Mouse (Mus musculus): ENCODE measurements around the gene Cdkl4.

The Cdkl4 gene

GRCm38 (mm10) chr17:80515956-80516355, 61.7 kb downstream of the Cdkl4 start:
- no peak for DNase-seq (ENCODE audit: low read depth)

DNA sequence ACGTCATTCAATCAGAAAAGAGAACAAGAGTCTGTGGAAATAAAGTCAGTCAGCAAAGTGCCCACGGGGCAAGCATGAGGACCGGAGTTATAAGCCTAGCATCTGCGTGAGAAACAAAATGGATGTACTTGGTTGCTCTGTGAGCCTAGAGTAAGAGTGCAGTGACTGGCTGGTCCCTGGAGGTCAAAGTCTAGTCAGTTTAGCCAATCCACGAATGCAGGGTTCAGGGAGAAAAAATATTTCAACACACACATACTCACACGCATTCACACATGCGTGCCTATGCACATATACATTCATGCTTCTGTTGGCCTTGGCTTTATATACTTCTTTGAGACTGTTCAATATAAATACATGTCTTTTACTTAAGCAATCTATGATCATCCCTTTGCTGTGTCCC, 62.1 kb downstream of the Cdkl4 start:
- no peak for DNase-seq (ENCODE audit: low read depth)

DNA sequence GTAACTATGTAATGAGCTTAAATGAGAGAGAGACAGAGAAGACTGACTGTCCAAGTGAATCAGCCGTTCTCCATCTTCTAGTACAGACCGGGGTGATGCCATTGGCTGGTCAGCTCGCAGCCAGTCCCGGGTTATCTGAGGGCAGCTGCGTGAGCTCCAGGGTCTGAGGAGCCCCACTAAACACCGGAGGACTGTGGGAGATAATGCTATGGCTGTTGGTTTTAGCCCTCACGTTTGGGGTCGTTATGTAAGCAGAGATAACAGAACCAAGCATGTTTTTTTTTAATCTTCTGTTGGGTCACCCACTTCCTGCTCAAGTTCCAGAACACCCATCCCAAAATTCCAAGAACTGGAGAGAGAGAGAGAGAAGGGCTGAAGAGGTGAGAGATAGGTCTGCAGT, 63.8 kb downstream of the Cdkl4 start:
- DNase-seq (ENCODE audit: low read depth): no peak

DNA sequence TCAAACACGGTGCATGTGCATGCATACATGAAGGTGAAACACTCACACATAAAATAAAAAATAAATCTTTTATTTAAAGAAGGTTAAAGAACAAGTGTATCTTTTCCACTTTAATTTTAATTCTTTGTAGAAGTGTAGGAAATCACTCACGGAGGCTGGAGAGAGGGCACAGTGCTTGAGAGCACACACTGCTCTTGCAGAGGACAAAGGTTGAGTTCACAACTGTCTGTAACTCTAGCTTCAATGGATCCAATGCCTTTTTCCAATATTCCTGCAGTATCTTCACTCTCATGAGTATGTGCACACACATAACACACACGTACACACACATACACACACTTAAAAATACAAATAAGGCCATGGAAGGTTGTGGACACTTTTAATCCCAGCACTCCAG, 67.2 kb downstream of the Cdkl4 start:
- DNase-seq (ENCODE audit: low read depth): no peak

- DNase-seq (ENCODE audit: low read depth): no peak
Measured at GRCm38 (mm10) chr17:80509494-80510458, 67.8 kb downstream of the Cdkl4 start.

DNA sequence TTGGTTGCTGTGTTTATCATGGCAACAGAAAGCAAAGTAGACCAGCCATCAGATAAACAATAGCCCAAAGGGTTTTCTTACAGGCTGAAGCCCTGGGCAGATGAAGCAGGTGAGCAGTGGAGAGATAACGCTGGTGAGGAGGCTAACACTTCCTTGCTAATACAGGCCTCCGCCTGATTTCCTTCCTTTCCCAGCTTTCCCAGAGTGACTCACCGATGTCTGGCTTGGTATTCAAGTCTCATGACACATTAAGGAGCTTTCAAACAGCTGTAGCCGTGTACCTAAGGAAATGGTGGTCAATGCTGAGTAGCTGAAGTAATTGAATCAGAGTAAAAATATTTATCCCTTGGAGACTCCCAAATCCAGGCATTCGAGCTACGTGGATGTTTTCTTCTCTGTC, 71.8 kb downstream of the Cdkl4 start:
- DNase-seq (ENCODE audit: low read depth): no peak

DNA sequence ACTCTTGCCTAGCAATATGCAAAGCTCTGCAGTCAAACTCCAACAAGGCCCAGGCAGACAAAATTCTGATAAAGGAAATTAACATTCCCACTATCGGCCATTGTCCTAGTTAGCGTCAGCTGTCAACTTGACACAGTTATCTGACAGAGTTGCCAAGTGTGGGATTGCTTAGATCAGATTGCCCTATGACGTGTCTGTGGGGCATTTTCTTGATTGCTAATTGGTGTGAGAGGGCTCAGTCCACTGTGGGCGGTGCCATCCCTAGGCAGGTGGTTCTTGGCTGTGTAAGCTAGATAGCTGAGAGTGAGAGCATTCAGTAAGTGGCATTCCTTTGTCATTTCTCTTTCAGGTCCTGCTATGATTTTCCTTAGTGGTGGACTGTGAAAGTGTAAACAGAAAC, 72.3 kb downstream of the Cdkl4 start:
- DNase-seq (ENCODE audit: low read depth): no peak

DNA sequence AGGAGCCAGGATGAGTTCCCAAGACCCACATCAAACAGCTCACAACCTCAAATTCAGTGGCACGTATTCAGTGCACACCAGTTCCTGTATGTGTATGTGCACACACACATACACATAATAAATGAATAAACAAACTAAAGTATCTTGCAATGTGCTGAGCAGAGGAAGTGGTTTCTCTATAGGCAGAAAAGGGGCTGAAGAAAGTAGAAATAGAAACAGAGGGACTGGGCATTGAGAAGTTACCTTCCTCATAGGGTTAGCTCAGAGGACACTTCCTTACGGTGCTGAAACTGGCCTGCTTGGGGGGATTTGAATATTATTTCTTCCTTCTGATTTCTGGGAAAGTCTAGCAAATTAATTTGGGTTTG, 75.8 kb downstream of the Cdkl4 start:
- peak; percentile 44 for DNase-seq (ENCODE audit: low read depth)

DNA sequence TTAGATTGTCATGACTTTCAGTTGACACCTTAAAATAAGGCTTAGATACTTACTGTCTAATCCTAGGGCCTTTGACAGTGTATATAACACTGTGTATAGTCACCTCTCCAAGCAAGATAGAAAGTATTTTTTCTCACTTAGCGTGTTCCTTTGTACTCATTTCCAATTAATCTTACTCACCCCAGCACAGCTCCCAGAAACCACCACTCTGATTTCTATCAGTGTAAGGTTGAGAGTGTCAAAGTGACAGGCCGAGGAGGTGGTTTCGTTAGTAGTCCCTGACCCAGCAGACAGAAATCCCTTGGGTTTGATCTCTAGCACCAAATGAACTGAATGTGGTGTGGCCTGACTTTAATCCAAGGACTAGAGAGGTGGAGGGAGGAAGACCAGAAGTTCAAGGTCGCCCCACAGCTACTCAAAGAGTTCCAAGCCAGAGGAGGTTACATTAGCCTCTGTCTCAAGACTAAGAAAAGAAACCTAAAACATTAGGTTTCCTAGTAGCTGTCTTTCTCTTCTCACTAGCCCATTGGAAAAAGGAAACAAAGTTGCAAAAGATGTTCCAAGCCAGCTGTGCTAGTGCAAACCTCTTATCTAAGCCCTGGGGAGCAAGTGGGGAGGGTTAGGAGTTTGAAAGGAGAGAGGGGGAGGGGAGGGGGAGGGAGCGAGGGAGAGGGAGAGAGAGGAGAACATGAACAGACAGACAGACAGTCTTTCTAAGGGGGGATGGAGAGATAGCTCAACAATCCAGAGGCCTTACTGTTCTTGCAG, 76.4 kb downstream of the Cdkl4 start:
- DNase-seq (ENCODE audit: low read depth): no peak

GRCm38 (mm10) chr17:80500025-80500424, 77.6 kb downstream of the Cdkl4 start:
- no peak for DNase-seq (ENCODE audit: low read depth)

GRCm38 (mm10) chr17:80498600-80499268, 78.9 kb downstream of the Cdkl4 start:
- DNase-seq (ENCODE audit: low read depth): no peak

DNA sequence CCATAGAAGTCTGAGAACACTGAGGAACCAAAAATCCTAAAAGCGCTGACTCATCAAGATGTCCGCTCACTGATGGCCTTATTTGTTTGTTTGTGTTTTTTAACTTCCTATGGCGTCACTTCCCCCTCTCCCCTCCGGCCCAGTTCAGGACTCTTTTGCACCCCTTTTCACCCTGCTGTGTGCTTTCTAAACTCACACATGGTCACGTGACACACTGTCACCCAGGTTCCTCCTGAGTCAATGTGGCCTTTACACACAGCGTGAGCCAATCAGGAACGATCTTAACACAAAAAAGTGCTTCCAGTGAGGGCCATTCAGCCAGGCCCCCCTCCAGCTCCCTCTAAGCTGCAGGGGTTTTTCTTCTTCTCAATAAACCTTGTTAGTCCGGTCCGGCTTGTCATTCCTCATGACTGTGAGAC, 80.4 kb downstream of the Cdkl4 start:
- no peak for DNase-seq (ENCODE audit: low read depth)

GRCm38 (mm10) chr17:80496607-80497170, 80.9 kb downstream of the Cdkl4 start:
- no peak for DNase-seq (ENCODE audit: low read depth)

- DNase-seq (ENCODE audit: low read depth): no peak
Measured at GRCm38 (mm10) chr17:80496185-80496584, 81.4 kb downstream of the Cdkl4 start.

DNA sequence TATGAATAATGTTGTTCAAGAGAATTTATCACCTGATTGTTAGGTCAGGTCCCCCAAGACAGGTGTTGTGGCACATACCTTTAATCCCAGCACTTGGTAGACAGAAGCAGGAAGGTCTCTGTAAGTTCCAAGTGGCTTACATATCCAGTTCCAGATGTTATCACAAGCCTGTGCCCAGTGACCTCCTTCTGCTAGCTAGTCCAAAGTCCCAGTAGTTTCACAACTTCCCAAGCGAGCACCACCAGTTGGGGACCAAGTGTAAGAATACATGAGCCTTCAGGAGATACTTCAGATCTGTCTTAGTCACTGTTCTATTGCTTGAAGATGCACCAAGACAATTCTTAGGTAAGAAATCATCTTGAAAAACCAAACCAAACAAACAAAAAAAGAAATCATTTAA, 83.7 kb downstream of the Cdkl4 start:
- DNase-seq (ENCODE audit: low read depth): no peak

GRCm38 (mm10) chr17:80492811-80493210, 84.8 kb downstream of the Cdkl4 start:
- no peak for DNase-seq (ENCODE audit: low read depth)

- no peak for DNase-seq (ENCODE audit: low read depth)
Measured at GRCm38 (mm10) chr17:80492274-80492673, 85.3 kb downstream of the Cdkl4 start.

- no peak for DNase-seq (ENCODE audit: low read depth)
Measured at GRCm38 (mm10) chr17:80490166-80490565, 87.4 kb downstream of the Cdkl4 start.

DNA sequence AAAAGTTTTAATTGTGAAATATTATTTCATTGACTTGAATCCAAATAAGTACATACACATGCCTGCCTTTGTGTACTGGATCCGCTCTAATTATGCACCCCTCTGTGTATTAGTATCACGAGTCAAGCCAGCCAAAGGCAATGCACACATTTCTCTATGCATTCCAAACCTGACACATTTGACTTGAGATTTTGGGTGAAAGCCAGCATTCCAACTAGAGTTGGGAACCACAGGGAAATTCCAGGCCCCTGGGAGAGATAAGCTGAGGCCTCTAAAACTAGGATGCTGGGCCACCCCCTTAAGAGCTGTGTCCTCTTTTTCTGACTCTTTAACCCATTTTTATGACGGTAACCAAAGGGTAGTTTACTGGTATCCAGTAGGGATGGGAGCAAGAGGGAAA, 88.7 kb downstream of the Cdkl4 start:
- DNase-seq (ENCODE audit: low read depth): no peak

- DNase-seq (ENCODE audit: low read depth): no peak
Measured at GRCm38 (mm10) chr17:80485160-80485559, 92.5 kb downstream of the Cdkl4 start.

GRCm38 (mm10) chr17:80480855-80481224, 96.8 kb downstream of the Cdkl4 start:
- DNase-seq (ENCODE audit: low read depth): no peak

Measured in naive thymus-derived CD4-positive, alpha-beta T cell, adult 2 months (primary cell).